Mouse (Mus musculus): ENCODE measurements around the gene Olfr785. TPM values are rescaled to one million over a fixed set of nuclear protein-coding genes. Genes with fewer than 3 reads are reported as not detected.

Gene Olfr785
- not detected for polyA plus RNA-seq (2014; fragmentation: Illumina TruSeq; extraction: RNeasy Lipid Tissue Mini Kit (QIAGEN cat#74804); ENCODE audit: low replicate concordance)

DNA sequence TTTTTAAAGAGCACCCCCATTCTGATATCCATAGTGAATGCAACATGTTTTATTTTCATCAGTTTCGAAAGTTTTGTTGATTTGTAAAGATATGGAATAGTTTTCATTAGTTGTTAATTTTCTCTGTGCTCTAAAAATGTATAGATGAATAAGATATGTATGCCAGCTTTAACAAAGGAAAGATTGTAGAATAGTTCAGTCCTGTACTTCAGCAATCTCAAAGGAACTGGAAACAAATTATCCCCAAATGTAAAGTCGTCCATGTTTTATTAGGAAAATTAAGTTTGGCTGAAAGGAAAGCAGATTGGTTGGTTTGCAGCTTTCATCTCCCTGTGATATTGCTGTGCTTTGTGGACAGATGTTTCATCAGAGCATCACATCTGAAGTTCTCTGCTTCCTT, at the start of gene Olfr785:
Gene Olfr785, plus strand, starts transcription at position 301 of the 400 bp plus-strand sequence.

DNA sequence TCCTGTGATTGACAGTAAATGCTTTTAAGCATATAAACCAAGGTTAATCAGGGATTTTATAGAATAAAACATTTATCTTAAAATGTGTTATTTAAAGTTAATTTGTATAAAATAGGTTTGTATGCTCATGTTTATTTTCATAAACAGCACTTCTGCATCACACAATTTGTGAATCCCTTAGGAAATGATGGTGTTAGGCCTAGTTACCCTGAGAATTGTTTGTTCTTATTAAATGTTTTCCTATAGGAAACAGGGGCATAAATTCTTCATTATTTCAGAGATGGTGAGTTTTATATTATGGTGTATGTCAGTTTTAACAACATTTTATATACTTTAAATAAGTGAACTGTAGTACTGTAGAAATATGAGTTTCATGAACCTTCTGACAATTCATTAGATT, 21.4 kb upstream of the Olfr785 start, which contains the start of gene Olfr784:
Gene Olfr784, plus strand, starts transcription at position 301 of the 400 bp plus-strand sequence.

DNA sequence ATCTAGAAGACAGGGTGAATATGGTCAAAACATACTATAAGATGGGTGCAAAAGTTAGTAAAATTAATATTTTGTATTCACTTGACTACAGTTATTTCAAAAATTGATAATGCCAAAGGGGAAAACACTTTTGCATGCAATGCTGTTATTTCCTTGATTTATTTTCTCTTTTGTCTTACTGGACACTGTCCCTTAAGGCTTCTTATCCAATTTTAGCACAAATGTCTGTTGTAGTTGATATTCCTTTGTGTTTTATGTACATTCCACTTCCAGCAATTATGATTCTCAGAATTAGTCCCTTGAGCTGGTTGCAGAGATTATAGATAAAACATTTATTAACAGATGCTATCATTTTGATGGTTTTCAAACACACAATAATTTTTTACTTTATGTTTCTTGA, 21.8 kb downstream of the Olfr785 start, which contains the start of gene Olfr786:
Gene Olfr786, plus strand, starts transcription at position 301 of the 400 bp plus-strand sequence.

Other genes with a start within 250 kb of the Olfr785 start
- not detected for gene Olfr771, start 240.7 kb upstream of the Olfr785 start, polyA plus RNA-seq (2014; fragmentation: Illumina TruSeq; extraction: RNeasy Lipid Tissue Mini Kit (QIAGEN cat#74804); ENCODE audit: low replicate concordance)
- gene Olfr772, start 227.5 kb upstream of the Olfr785 start, polyA plus RNA-seq (2014; fragmentation: Illumina TruSeq; extraction: RNeasy Lipid Tissue Mini Kit (QIAGEN cat#74804); ENCODE audit: low replicate concordance), result not detected
- gene Olfr773, start 218.0 kb upstream of the Olfr785 start, polyA plus RNA-seq (2014; fragmentation: Illumina TruSeq; extraction: RNeasy Lipid Tissue Mini Kit (QIAGEN cat#74804); ENCODE audit: low replicate concordance), result not detected
- not detected for gene Olfr774, start 169.2 kb upstream of the Olfr785 start, polyA plus RNA-seq (2014; fragmentation: Illumina TruSeq; extraction: RNeasy Lipid Tissue Mini Kit (QIAGEN cat#74804); ENCODE audit: low replicate concordance)
- not detected for gene Olfr775, start 157.0 kb upstream of the Olfr785 start, polyA plus RNA-seq (2014; fragmentation: Illumina TruSeq; extraction: RNeasy Lipid Tissue Mini Kit (QIAGEN cat#74804); ENCODE audit: low replicate concordance)
- not detected for gene Olfr776, start 146.3 kb upstream of the Olfr785 start, polyA plus RNA-seq (2014; fragmentation: Illumina TruSeq; extraction: RNeasy Lipid Tissue Mini Kit (QIAGEN cat#74804); ENCODE audit: low replicate concordance)
- gene Olfr777, start 133.9 kb upstream of the Olfr785 start, polyA plus RNA-seq (2014; fragmentation: Illumina TruSeq; extraction: RNeasy Lipid Tissue Mini Kit (QIAGEN cat#74804); ENCODE audit: low replicate concordance), result not detected
- not detected for gene Olfr780, start 87.3 kb upstream of the Olfr785 start, polyA plus RNA-seq (2014; fragmentation: Illumina TruSeq; extraction: RNeasy Lipid Tissue Mini Kit (QIAGEN cat#74804); ENCODE audit: low replicate concordance)
- not detected for gene Olfr781, start 76.6 kb upstream of the Olfr785 start, polyA plus RNA-seq (2014; fragmentation: Illumina TruSeq; extraction: RNeasy Lipid Tissue Mini Kit (QIAGEN cat#74804); ENCODE audit: low replicate concordance)
- gene Olfr782, start 56.6 kb upstream of the Olfr785 start, polyA plus RNA-seq (2014; fragmentation: Illumina TruSeq; extraction: RNeasy Lipid Tissue Mini Kit (QIAGEN cat#74804); ENCODE audit: low replicate concordance), result not detected
- not detected for gene Olfr784, start 21.3 kb upstream of the Olfr785 start, polyA plus RNA-seq (2014; fragmentation: Illumina TruSeq; extraction: RNeasy Lipid Tissue Mini Kit (QIAGEN cat#74804); ENCODE audit: low replicate concordance)
- gene Olfr786, start 21.9 kb downstream of the Olfr785 start, polyA plus RNA-seq (2014; fragmentation: Illumina TruSeq; extraction: RNeasy Lipid Tissue Mini Kit (QIAGEN cat#74804); ENCODE audit: low replicate concordance), result not detected
- gene Olfr787, start 56.4 kb downstream of the Olfr785 start, polyA plus RNA-seq (2014; fragmentation: Illumina TruSeq; extraction: RNeasy Lipid Tissue Mini Kit (QIAGEN cat#74804); ENCODE audit: low replicate concordance), result not detected
- not detected for gene Olfr788, start 65.6 kb downstream of the Olfr785 start, polyA plus RNA-seq (2014; fragmentation: Illumina TruSeq; extraction: RNeasy Lipid Tissue Mini Kit (QIAGEN cat#74804); ENCODE audit: low replicate concordance)
- gene Olfr789, start 79.3 kb downstream of the Olfr785 start, polyA plus RNA-seq (2014; fragmentation: Illumina TruSeq; extraction: RNeasy Lipid Tissue Mini Kit (QIAGEN cat#74804); ENCODE audit: low replicate concordance), result not detected
- not detected for gene Olfr790, start 93.1 kb downstream of the Olfr785 start, polyA plus RNA-seq (2014; fragmentation: Illumina TruSeq; extraction: RNeasy Lipid Tissue Mini Kit (QIAGEN cat#74804); ENCODE audit: low replicate concordance)
- gene Olfr791, start 116.4 kb downstream of the Olfr785 start, polyA plus RNA-seq (2014; fragmentation: Illumina TruSeq; extraction: RNeasy Lipid Tissue Mini Kit (QIAGEN cat#74804); ENCODE audit: low replicate concordance), result not detected
- gene Olfr792, start 133.7 kb downstream of the Olfr785 start, polyA plus RNA-seq (2014; fragmentation: Illumina TruSeq; extraction: RNeasy Lipid Tissue Mini Kit (QIAGEN cat#74804); ENCODE audit: low replicate concordance), result not detected
- not detected for gene Olfr794, start 162.2 kb downstream of the Olfr785 start, polyA plus RNA-seq (2014; fragmentation: Illumina TruSeq; extraction: RNeasy Lipid Tissue Mini Kit (QIAGEN cat#74804); ENCODE audit: low replicate concordance)
- gene Olfr796, start 207.1 kb downstream of the Olfr785 start, polyA plus RNA-seq (2014; fragmentation: Illumina TruSeq; extraction: RNeasy Lipid Tissue Mini Kit (QIAGEN cat#74804); ENCODE audit: low replicate concordance), result not detected
- not detected for gene Olfr798, start 222.5 kb downstream of the Olfr785 start, polyA plus RNA-seq (2014; fragmentation: Illumina TruSeq; extraction: RNeasy Lipid Tissue Mini Kit (QIAGEN cat#74804); ENCODE audit: low replicate concordance)
- not detected for gene Olfr799, start 232.1 kb downstream of the Olfr785 start, polyA plus RNA-seq (2014; fragmentation: Illumina TruSeq; extraction: RNeasy Lipid Tissue Mini Kit (QIAGEN cat#74804); ENCODE audit: low replicate concordance)

All from small intestine, adult 10 weeks (tissue).